Mouse (Mus musculus) E14TG2a.4 (cell line): ENCODE measurements at regions not wholly inside any gene's neighbourhood (a gene's known extent, or its start where the extent isn't known, plus 50 kb on each side); places are given as distances from the start of the nearest gene placed in this dataset.

ENCODE experiments used
- H3K27me3 ChIP-seq: 2 replicates; pipeline ENCODE4 v1.6.1; 2014; ENCODE audit warnings: low read length, control low read depth; ENCODE audit not compliant: insufficient read depth
- H3K36me3 ChIP-seq: 2 replicates; pipeline ENCODE4 v1.6.1; 2014; ENCODE audit warnings: low read length, control low read depth; ENCODE audit not compliant: insufficient read depth
- H3K4me1 ChIP-seq: replicated peaks from 2 replicates; pipeline ENCODE4 v1.6.1; 2014; ENCODE audit warnings: low read depth, low read length, control low read depth
- H3K4me3 ChIP-seq: replicated peaks from 2 replicates; pipeline ENCODE4 v1.5.1; 2014; ENCODE audit warnings: mild to moderate bottlenecking, low read length
- H3K9me3 ChIP-seq: 2 replicates; pipeline ENCODE4 v1.6.1; 2014; ENCODE audit warnings: low read length, control low read depth
- CTCF ChIP-seq: conservative IDR thresholded peaks from 2 replicates; pipeline ENCODE4 v1.5.1; 2014; ENCODE audit warnings: low read length
- NANOG ChIP-seq: IDR thresholded peaks from 2 replicates; pipeline ENCODE4 v1.6.1; 2014; ENCODE audit warnings: borderline replicate concordance, low read length, mixed read lengths
- POU5F1 ChIP-seq: IDR thresholded peaks from 2 replicates; pipeline ENCODE4 v1.6.1; 2014; ENCODE audit warnings: low read length, borderline replicate concordance

- Histone ChIP-seq H3K4me1 (peaks cover 6% of the 10 kb centered on the region), H3K9me3 (no peaks in the 10 kb centered on the region), H3K4me3 (no peak overlapping the region), H3K36me3 (no peaks in the 10 kb centered on the region), H3K27me3 (no peaks in the 10 kb centered on the region)
- no peak for TF ChIP-seq CTCF
- no peak for TF ChIP-seq POU5F1
- no peak for TF ChIP-seq NANOG
Measured at GRCm38 (mm10) chr12:99059491-99059890, 139.1 kb downstream of the Ttc8 start.

GRCm38 (mm10) chr12:99060702-99061101, 140.3 kb downstream of the Ttc8 start:
- no peaks in the 10 kb centered on the region for H3K9me3 ChIP-seq
- TF ChIP-seq POU5F1: no peak
- no peak for TF ChIP-seq NANOG
- no peak for TF ChIP-seq CTCF
- H3K36me3 ChIP-seq: no peaks in the 10 kb centered on the region
- H3K4me3 ChIP-seq: no peak overlapping the region
- no peaks in the 10 kb centered on the region for H3K27me3 ChIP-seq
- peaks cover 6% of the 10 kb centered on the region for H3K4me1 ChIP-seq

GRCm38 (mm10) chr12:99063441-99063840, 143.1 kb downstream of the Ttc8 start:
- no peaks in the 10 kb centered on the region for H3K36me3 ChIP-seq
- H3K4me3 ChIP-seq: no peak overlapping the region
- H3K4me1 ChIP-seq: peaks cover 12% of the 10 kb centered on the region
- no peak for TF ChIP-seq CTCF
- H3K27me3 ChIP-seq: 0 out of 2 replicates have a peak, but pooled peaks cover under 1% of the 10 kb centered on the region
- no peaks in the 10 kb centered on the region for H3K9me3 ChIP-seq

- 0 out of 2 replicates have a peak, but pooled peaks cover 3% of the 10 kb centered on the region for H3K27me3 ChIP-seq
- no peaks in the 10 kb centered on the region for H3K9me3 ChIP-seq
- peaks cover 7% of the 10 kb centered on the region for H3K4me1 ChIP-seq
- no peaks in the 10 kb centered on the region for H3K36me3 ChIP-seq
- TF ChIP-seq NANOG (no peak), CTCF (no peak), POU5F1 (no peak)
- no peak overlapping the region for H3K4me3 ChIP-seq
Measured at GRCm38 (mm10) chr12:99063885-99064284, 143.5 kb downstream of the Ttc8 start.

- H3K4me1 ChIP-seq: peaks cover 6% of the 10 kb centered on the region
- no peaks in the 10 kb centered on the region for H3K36me3 ChIP-seq
- no peak overlapping the region for H3K4me3 ChIP-seq
- H3K27me3 ChIP-seq: peaks cover 6% of the 10 kb centered on the region; the same call in 1 of the 2 replicates
- TF ChIP-seq POU5F1: no peak
- TF ChIP-seq NANOG: no peak
- no peak for TF ChIP-seq CTCF
- no peaks in the 10 kb centered on the region for H3K9me3 ChIP-seq
Measured at GRCm38 (mm10) chr12:99067962-99068361, 147.6 kb downstream of the Ttc8 start.

- TF ChIP-seq POU5F1 (no peak), NANOG (no peak), CTCF (no peak)
- peaks cover 2% of the 10 kb centered on the region; the same call in 1 of the 2 replicates for H3K27me3 ChIP-seq
- H3K36me3 ChIP-seq: no peaks in the 10 kb centered on the region
- no peaks in the 10 kb centered on the region for H3K4me1 ChIP-seq
- no peak overlapping the region for H3K4me3 ChIP-seq
- H3K9me3 ChIP-seq: no peaks in the 10 kb centered on the region
Measured at GRCm38 (mm10) chr12:99073766-99074165, 153.4 kb downstream of the Ttc8 start.

GRCm38 (mm10) chr12:99077366-99077765, 157.0 kb downstream of the Ttc8 start:
- H3K4me1 ChIP-seq: no peaks in the 10 kb centered on the region
- TF ChIP-seq POU5F1: no peak
- no peak for TF ChIP-seq CTCF
- TF ChIP-seq NANOG: no peak
- no peak overlapping the region for H3K4me3 ChIP-seq
- H3K9me3 ChIP-seq: no peaks in the 10 kb centered on the region
- peaks cover 9% of the 10 kb centered on the region; the same call in 1 of the 2 replicates for H3K27me3 ChIP-seq
- no peaks in the 10 kb centered on the region for H3K36me3 ChIP-seq

GRCm38 (mm10) chr12:99079873-99080272, 159.5 kb downstream of the Ttc8 start:
- no peaks in the 10 kb centered on the region for H3K36me3 ChIP-seq
- TF ChIP-seq CTCF (no peak), NANOG (no peak), POU5F1 (no peak)

GRCm38 (mm10) chr12:99083616-99084015, 163.2 kb downstream of the Ttc8 start:
- no peak overlapping the region for H3K4me3 ChIP-seq
- TF ChIP-seq POU5F1 (no peak), NANOG (no peak), CTCF (no peak)

More at GRCm38 (mm10) chr12:99079873-99080272, 159.5 kb downstream of the Ttc8 start:
- peaks cover 14% of the 10 kb centered on the region for H3K4me1 ChIP-seq
- H3K9me3 ChIP-seq: no peaks in the 10 kb centered on the region
- H3K27me3 ChIP-seq: peaks cover 17% of the 10 kb centered on the region
- no peak overlapping the region for H3K4me3 ChIP-seq

More at GRCm38 (mm10) chr12:99083616-99084015, 163.2 kb downstream of the Ttc8 start:
- no peaks in the 10 kb centered on the region for H3K36me3 ChIP-seq
- no peaks in the 10 kb centered on the region for H3K9me3 ChIP-seq
- H3K27me3 ChIP-seq: peaks cover 28% of the 10 kb centered on the region
- H3K4me1 ChIP-seq: peaks cover 14% of the 10 kb centered on the region
